Mouse (Mus musculus): Measurements from ENCODE around the gene Psmd5.
A peak's percentile ranks its signal among the peaks of the same experiment; 100 is the strongest.
"Not testable (repeated sequence)": the region's sequence is repeated elsewhere in the genome, so short reads cannot be mapped to it uniquely, and the experiment has no call there.

The Psmd5 gene

GRCm38 (mm10) chr2:34895503-34896113, 20.8 kb upstream of the Psmd5 start:
- DNase-seq (ENCODE audit: low read depth) = no peak

- no peak for DNase-seq (ENCODE audit: low read depth)
Observed at GRCm38 (mm10) chr2:34893950-34894349, 19.2 kb upstream of the Psmd5 start.

GRCm38 (mm10) chr2:34884186-34884585, 9.4 kb upstream of the Psmd5 start:
- DNase-seq (ENCODE audit: low read depth) = no peak

- no peak for DNase-seq (ENCODE audit: low read depth)
Observed at GRCm38 (mm10) chr2:34883190-34883589, 8.4 kb upstream of the Psmd5 start.

- no peak for DNase-seq (ENCODE audit: low read depth)
Observed at GRCm38 (mm10) chr2:34882757-34883156, 8.0 kb upstream of the Psmd5 start.

- no peak for DNase-seq (ENCODE audit: low read depth)
Observed at GRCm38 (mm10) chr2:34880054-34880453, 5.3 kb upstream of the Psmd5 start.

GRCm38 (mm10) chr2:34874271-34874670, 497 bp downstream of the Psmd5 start, which contains the start of gene Cutal:
Gene Cutal (plus strand): TSS chr2:34874396.
- DNase-seq (ENCODE audit: low read depth) = no peak

GRCm38 (mm10) chr2:34870520-34871474, 4.0 kb downstream of the Psmd5 start:
- peak; percentile 97 for DNase-seq (ENCODE audit: low read depth)

GRCm38 (mm10) chr2:34869680-34870079, 5.1 kb downstream of the Psmd5 start:
- DNase-seq (ENCODE audit: low read depth) = peak; percentile 61

- DNase-seq (ENCODE audit: low read depth) = no peak
Observed at GRCm38 (mm10) chr2:34857728-34858127, 17.0 kb downstream of the Psmd5 start.

- no peak for DNase-seq (ENCODE audit: low read depth)
Observed at GRCm38 (mm10) chr2:34855265-34855664, 19.5 kb downstream of the Psmd5 start.

GRCm38 (mm10) chr2:34847702-34848101, 27.1 kb downstream of the Psmd5 start:
- no peak for DNase-seq (ENCODE audit: low read depth)

- no peak for DNase-seq (ENCODE audit: low read depth)
Observed at GRCm38 (mm10) chr2:34843211-34843939, 31.4 kb downstream of the Psmd5 start.

- peak; percentile 37 for DNase-seq (ENCODE audit: low read depth)
Observed at GRCm38 (mm10) chr2:34841706-34842105, 33.1 kb downstream of the Psmd5 start.

- not testable (repeated sequence) for DNase-seq (ENCODE audit: low read depth)
Observed at GRCm38 (mm10) chr2:34840143-34840542, 34.6 kb downstream of the Psmd5 start.

- DNase-seq (ENCODE audit: low read depth) = no peak
Observed at GRCm38 (mm10) chr2:34835669-34836068, 39.1 kb downstream of the Psmd5 start.

GRCm38 (mm10) chr2:34833624-34834023, 41.1 kb downstream of the Psmd5 start:
- DNase-seq (ENCODE audit: low read depth) = no peak

- not testable (repeated sequence) for DNase-seq (ENCODE audit: low read depth)
Observed at GRCm38 (mm10) chr2:34832766-34833457, 41.9 kb downstream of the Psmd5 start, which contains the start of gene Gm34653. Gene Gm34653 (plus strand): TSS chr2:34833007.

- DNase-seq (ENCODE audit: low read depth) = not testable (repeated sequence)
Observed at GRCm38 (mm10) chr2:34830066-34830465, 44.7 kb downstream of the Psmd5 start.

- DNase-seq (ENCODE audit: low read depth) = no peak
Observed at GRCm38 (mm10) chr2:34828026-34828425, 46.7 kb downstream of the Psmd5 start.

GRCm38 (mm10) chr2:34827591-34827990, 47.2 kb downstream of the Psmd5 start:
- no peak for DNase-seq (ENCODE audit: low read depth)
